ENCODE assay signal across 8 mouse cellular contexts in the genomic region with DNA sequence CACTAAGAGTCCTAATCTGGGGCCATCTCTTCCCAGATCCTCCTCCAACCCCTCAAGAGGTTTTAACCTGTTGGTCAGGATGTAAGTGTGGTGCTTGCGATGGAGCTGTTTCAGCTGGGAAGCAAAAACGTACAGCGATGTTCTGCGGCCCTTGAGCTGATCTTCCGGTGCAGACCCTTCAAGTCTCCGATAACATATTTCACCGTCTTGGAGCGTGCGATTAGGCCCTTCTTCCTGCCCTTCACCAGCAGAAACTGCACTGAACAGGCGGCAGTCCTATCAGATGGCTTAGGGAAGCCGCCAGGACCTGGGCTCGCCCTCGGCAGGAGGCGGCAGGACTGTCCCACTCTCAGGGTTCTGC.
DNase-seq lines count a peak whose midpoint lies in the region; ATAC-seq and TF ChIP-seq lines count a peak whose summit lies in the region.

No protein-coding gene starts in this region.

- peak overlapping the region; percentile 88 for H3K27ac ChIP-seq in left cerebral cortex, adult 2 months
- peak overlapping the region; percentile 86 for H3K27ac ChIP-seq in embryonic facial prominence, embryonic 11.5 days (replicated peaks; ENCODE audit: low read depth, low read length)
- peak overlapping the region; percentile 94 for H3K27ac ChIP-seq in intestine, embryonic 15.5 days
- peak overlapping the region; percentile 97 for H3K27ac ChIP-seq in neural tube, embryonic 14.5 days (ENCODE audit: low read depth, low read length)

- intact Hi-C loops in left cerebral cortex, adult 2 months (cut with DNase I) = loop anchor here (1.0 to 5.0 kb wide), 4 partner anchors 41 to 128 kb away; no protein-coding TSS in a partner anchor
- intact Hi-C loops in left cerebral cortex, postnatal 36 days (cut with DNase I) = loop anchor here (2.0 to 5.0 kb wide), 3 partner anchors 60 to 126 kb away; no protein-coding TSS in a partner anchor

- no peaks in the 10 kb centered on the region for H3K36me3 ChIP-seq in embryonic facial prominence, embryonic 11.5 days (replicated peaks; ENCODE audit: control insufficient read depth, insufficient read depth, low read depth, low read length)
- no peaks in the 10 kb centered on the region for H3K36me3 ChIP-seq in intestine, embryonic 15.5 days
- no peaks in the 10 kb centered on the region for H3K36me3 ChIP-seq in neural tube, embryonic 14.5 days (ENCODE audit: control insufficient read depth, insufficient read depth, low read length)

- H3K9ac ChIP-seq in embryonic facial prominence, embryonic 11.5 days (replicated peaks; ENCODE audit: low read length) = peak overlapping the region; percentile 84
- peak overlapping the region; percentile 83 for H3K9ac ChIP-seq in intestine, embryonic 15.5 days
- H3K9ac ChIP-seq in neural tube, embryonic 14.5 days (replicated peaks; ENCODE audit: low read depth, low read length) = peak overlapping the region; percentile 80

- no peaks in the 10 kb centered on the region for H3K27me3 ChIP-seq in embryonic facial prominence, embryonic 11.5 days (ENCODE audit: control insufficient read depth, insufficient read depth, low read length)
- H3K27me3 ChIP-seq in intestine, embryonic 15.5 days (replicated peaks) = no peaks in the 10 kb centered on the region
- no peaks in the 10 kb centered on the region for H3K27me3 ChIP-seq in neural tube, embryonic 14.5 days (ENCODE audit: control insufficient read depth, insufficient read depth, low read length)

- peak overlapping the region; percentile 73 for H3K4me2 ChIP-seq in embryonic facial prominence, embryonic 11.5 days (ENCODE audit: low read depth, low read length)
- H3K4me2 ChIP-seq in intestine, embryonic 15.5 days (replicated peaks) = peak overlapping the region; percentile 66
- peak overlapping the region; percentile 70 for H3K4me2 ChIP-seq in neural tube, embryonic 14.5 days (ENCODE audit: low read depth, low read length)

- no peak for DNase-seq in left cerebral cortex, adult 2 months (ENCODE audit: extremely low spot score in 1 of 2, low spot score in 2 of 2)
- DNase-seq in left cerebral cortex, adult 8-10 months (ENCODE audit: low spot score in 2 of 2) = no peak
- DNase-seq in embryonic facial prominence, embryonic 11.5 days (ENCODE audit: low spot score) = no peak
- DNase-seq in thymus, postnatal 4 days = no peak
- no peak for DNase-seq in embryo, embryonic 10 days (ENCODE audit: low spot score)
- DNase-seq in left cerebral cortex, postnatal 36 days (ENCODE audit: low spot score in 2 of 2) = no peak

- no peaks in the 10 kb centered on the region for H3K9me3 ChIP-seq in embryonic facial prominence, embryonic 11.5 days (replicated peaks; ENCODE audit: control insufficient read depth, low read length)
- H3K9me3 ChIP-seq in intestine, embryonic 15.5 days = no peaks in the 10 kb centered on the region
- H3K9me3 ChIP-seq in neural tube, embryonic 14.5 days (ENCODE audit: control insufficient read depth, low read length) = no peaks in the 10 kb centered on the region

- 1% methylated on average over 14 of the region's 14 CpGs for WGBS in embryonic facial prominence, embryonic 11.5 days
- WGBS in intestine, embryonic 15.5 days = 2% methylated on average over 14 of the region's 14 CpGs
- WGBS in neural tube, embryonic 14.5 days = 1% methylated on average over 14 of the region's 14 CpGs

- H3K4me3 ChIP-seq in left cerebral cortex, adult 2 months = peak overlapping the region; percentile 69
- H3K4me3 ChIP-seq in embryonic facial prominence, embryonic 11.5 days (ENCODE audit: low read depth, low read length) = peak overlapping the region; percentile 57
- H3K4me3 ChIP-seq in intestine, embryonic 15.5 days (replicated peaks) = peak overlapping the region; percentile 72
- H3K4me3 ChIP-seq in neural tube, embryonic 14.5 days (ENCODE audit: low read depth, low read length) = peak overlapping the region; percentile 68

- H3K4me1 ChIP-seq in embryonic facial prominence, embryonic 11.5 days (ENCODE audit: control insufficient read depth, insufficient read depth, low read length) = peaks cover 2% of the 10 kb centered on the region
- peaks cover 6% of the 10 kb centered on the region; the same call in 1 of the 2 replicates for H3K4me1 ChIP-seq in intestine, embryonic 15.5 days (replicated peaks)
- H3K4me1 ChIP-seq in neural tube, embryonic 14.5 days (ENCODE audit: control insufficient read depth, insufficient read depth, low read length) = peaks cover 6% of the 10 kb centered on the region; the same call in 1 of the 2 replicates

- TF ChIP-seq CTCF in left cerebral cortex, adult 2 months (IDR thresholded peaks at IDR 0.05) = no peak

- 0 out of 2 replicates have a peak, but pooled peaks have one; percentile 5 for ATAC-seq in embryonic facial prominence, embryonic 11.5 days (replicated peaks; ENCODE audit: insufficient number of reproducible peaks, low FRiP score, low TSS enrichment, low read depth)
- ATAC-seq in intestine, embryonic 15.5 days = peak; percentile 72
- ATAC-seq in neural tube, embryonic 14.5 days (ENCODE audit: low read depth) = no peak; the same call in 1 of the 2 replicates
